ENCODE assay signal across 31 mouse cellular contexts in genomic region chr1:96450852-96451251, GRCm38 (mm10).
"Had no signal": no experiment of that assay in that cellular context is flagged by ENCODE, and none has a peak within 500 bp of the region (broad histone marks: within the 10 kb centered on the region; RNA-seq: fewer than 3 reads in every experiment).

No protein-coding gene starts in this region.

- H3K27ac ChIP-seq: limb, embryonic 10.5 days; limb, embryonic 12.5 days; limb, embryonic 13.5 days; limb, embryonic 15.5 days; liver, embryonic 12.5 days; liver, embryonic 13.5 days; liver, embryonic 14.5 days; liver, embryonic 15.5 days; lung, embryonic 15.5 days; macrophage; midbrain, embryonic 10.5 days; midbrain, embryonic 12.5 days; midbrain, embryonic 13.5 days; midbrain, embryonic 15.5 days; neural tube, embryonic 12.5 days had no signal

- H3K9ac ChIP-seq: limb, embryonic 12.5 days; limb, embryonic 13.5 days; limb, embryonic 15.5 days; liver, embryonic 12.5 days; liver, embryonic 13.5 days; liver, embryonic 14.5 days; liver, embryonic 15.5 days; liver, postnatal 0 days; lung, embryonic 14.5 days; lung, embryonic 15.5 days; midbrain, embryonic 12.5 days; midbrain, embryonic 13.5 days; midbrain, embryonic 15.5 days; neural tube, embryonic 12.5 days had no signal

- H3K4me2 ChIP-seq: limb, embryonic 12.5 days; limb, embryonic 13.5 days; limb, embryonic 15.5 days; liver, embryonic 11.5 days; liver, embryonic 12.5 days; liver, embryonic 13.5 days; liver, embryonic 15.5 days; lung, embryonic 14.5 days; lung, embryonic 15.5 days; midbrain, embryonic 11.5 days; midbrain, embryonic 12.5 days; midbrain, embryonic 13.5 days; midbrain, embryonic 15.5 days; neural tube, embryonic 12.5 days had no signal

- H3K4me1 ChIP-seq: limb, embryonic 10.5 days; limb, embryonic 12.5 days; limb, embryonic 13.5 days; limb, embryonic 15.5 days; liver, embryonic 12.5 days; liver, embryonic 13.5 days; liver, embryonic 15.5 days; lung, embryonic 15.5 days; megakaryocyte, embryonic 14.5 days; midbrain, embryonic 10.5 days; midbrain, embryonic 12.5 days; midbrain, embryonic 13.5 days; midbrain, embryonic 15.5 days; neural tube, embryonic 12.5 days had no signal

- DNase-seq: left cerebral cortex, postnatal 4 days; liver; liver, embryonic 13.5 days; liver, postnatal 0 days; lung, adult 18-20 months; lung, adult 2 months; lung, embryonic 14.5 days; lung, postnatal 10 days; lung, postnatal 14 days; lung, postnatal 36 days; lung, postnatal 4 days; midbrain, embryonic 14.5 days had no signal

- ATAC-seq: liver, embryonic 12.5 days; liver, postnatal 0 days; lung, postnatal 0 days; midbrain, embryonic 13.5 days; midbrain, embryonic 15.5 days had no signal

- H3K4me3 ChIP-seq: limb, embryonic 10.5 days; limb, embryonic 12.5 days; limb, embryonic 13.5 days; limb, embryonic 15.5 days; liver, embryonic 12.5 days; liver, embryonic 13.5 days; liver, embryonic 15.5 days; lung, embryonic 15.5 days; megakaryocyte, embryonic 14.5 days; midbrain, embryonic 10.5 days; midbrain, embryonic 12.5 days; midbrain, embryonic 13.5 days; midbrain, embryonic 15.5 days; myocyte; neural tube, embryonic 12.5 days had no signal

- H3K27me3 ChIP-seq: limb, embryonic 12.5 days; limb, embryonic 13.5 days; limb, embryonic 15.5 days; liver, embryonic 12.5 days; liver, embryonic 13.5 days; liver, embryonic 15.5 days; lung, embryonic 15.5 days; megakaryocyte, embryonic 14.5 days; midbrain, embryonic 12.5 days; midbrain, embryonic 13.5 days; midbrain, embryonic 15.5 days; neural tube, embryonic 12.5 days had no signal

- H3K9me3 ChIP-seq: limb, embryonic 10.5 days; limb, embryonic 12.5 days; limb, embryonic 13.5 days; limb, embryonic 15.5 days; liver, embryonic 12.5 days; liver, embryonic 13.5 days; liver, embryonic 15.5 days; lung, embryonic 15.5 days; megakaryocyte, embryonic 14.5 days; midbrain, embryonic 10.5 days; midbrain, embryonic 12.5 days; midbrain, embryonic 13.5 days; midbrain, embryonic 15.5 days; neural tube, embryonic 12.5 days had no signal

- H3K36me3 ChIP-seq: limb, embryonic 10.5 days; limb, embryonic 12.5 days; limb, embryonic 13.5 days; limb, embryonic 15.5 days; liver, embryonic 12.5 days; liver, embryonic 13.5 days; liver, embryonic 15.5 days; lung, embryonic 15.5 days; midbrain, embryonic 10.5 days; midbrain, embryonic 12.5 days; midbrain, embryonic 13.5 days; midbrain, embryonic 15.5 days; neural tube, embryonic 12.5 days had no signal
